Mouse (Mus musculus) heart, postnatal 0 days (tissue): Measurements from ENCODE around the gene Ctss. TPM values are rescaled to one million over a fixed set of nuclear protein-coding genes. Genes with fewer than 3 reads are reported as not detected.
"Not testable (repeated sequence)": the region's sequence is repeated elsewhere in the genome, so short reads cannot be mapped to it uniquely, and the experiment has no call there.

ENCODE experiments used
- ATAC-seq: fragments of 200-750 bp; cut with Nextera tagmentation; 2 replicates; pipeline ENCODE4 v1.8.0; 2017; ENCODE audit warnings: low read depth, moderate number of reproducible peaks, moderate library complexity; ENCODE audit not compliant: insufficient read depth
- DNase-seq: peaks from one replicate; pipeline ENCODE4 v3.0.0-alpha.2; 2016; ENCODE audit warnings: low spot score
- H3K27ac ChIP-seq: fragments of 300-500 bp; sonication (generic); 2 replicates; pipeline ENCODE4 v1.5.1; 2014; ENCODE audit warnings: low read depth, mild to moderate bottlenecking
- H3K27me3 ChIP-seq: fragments of 300-500 bp; sonication (generic); 2 replicates; pipeline ENCODE4 v1.6.1; 2014; ENCODE audit warnings: low read length, mixed read lengths; ENCODE audit not compliant: control insufficient read depth, insufficient read depth
- H3K36me3 ChIP-seq: fragments of 300-500 bp; sonication (generic); replicated peaks from 2 replicates; pipeline ENCODE4 v1.6.1; 2014; ENCODE audit warnings: low read length, mixed read lengths; ENCODE audit not compliant: control insufficient read depth, insufficient read depth
- H3K4me1 ChIP-seq: fragments of 300-500 bp; sonication (generic); 2 replicates; pipeline ENCODE4 v1.6.1; 2014; ENCODE audit warnings: antibody characterized with exemption; ENCODE audit not compliant: control insufficient read depth, insufficient read depth
- H3K4me2 ChIP-seq: fragments of 300-500 bp; sonication (generic); 2 replicates; pipeline ENCODE4 v1.6.1; 2014; ENCODE audit warnings: low read depth, mild to moderate bottlenecking, low read length, moderate library complexity
- H3K4me3 ChIP-seq: fragments of 300-500 bp; sonication (generic); 2 replicates; pipeline ENCODE4 v1.5.1; 2014; ENCODE audit warnings: low read depth, low read length
- H3K9ac ChIP-seq: fragments of 300-500 bp; sonication (generic); replicated peaks from 2 replicates; pipeline ENCODE4 v1.6.1; 2014; ENCODE audit warnings: low read depth, low read length, mixed read lengths
- H3K9me3 ChIP-seq: fragments of 300-500 bp; sonication (generic); replicated peaks from 2 replicates; pipeline ENCODE4 v1.6.1; 2016; ENCODE audit warnings: low read length; ENCODE audit not compliant: control insufficient read depth
- CTCF ChIP-seq: IDR thresholded peaks from 2 replicates; pipeline ENCODE4 v1.5.1; 2016; ENCODE audit warnings: antibody characterized with exemption, control low read depth, low read depth
- EP300 ChIP-seq: IDR thresholded peaks from 2 replicates; pipeline ENCODE4 v1.6.1; 2016; ENCODE audit warnings: antibody characterized with exemption, low read depth
- WGBS: fragments of 180-500 bp; shearing (Covaris S2); extraction: QIAGEN DNeasy Blood & Tissue Kit; methylation state at CpG from one replicate; pipeline ENCODE4 v1.1.7; 2014; 5-methylcytosine and 5-hydroxymethylcytosine counted together
- polyA plus RNA-seq: library from polyadenylated mRNA; unstranded; fragments of >200 nt; fragmentation: Nextera tagmentation; extraction: Ambion mirVana; gene quantifications from 2 replicates; pipeline ENCODE4 v1.2.1, GENCODE M21; 2015
- total RNA-seq: library from RNA; depleted of rRNA; stranded (reverse); fragments of >200 nt; gene quantifications from 2 replicates; pipeline ENCODE4 v1.2.3, GENCODE M21; 2014; ENCODE audit warnings: low replicate concordance

The Ctss gene
- total and polyA plus RNA-seq, 2 experiments from 2014 or later, result 6.4 to 17.0 TPM

DNA sequence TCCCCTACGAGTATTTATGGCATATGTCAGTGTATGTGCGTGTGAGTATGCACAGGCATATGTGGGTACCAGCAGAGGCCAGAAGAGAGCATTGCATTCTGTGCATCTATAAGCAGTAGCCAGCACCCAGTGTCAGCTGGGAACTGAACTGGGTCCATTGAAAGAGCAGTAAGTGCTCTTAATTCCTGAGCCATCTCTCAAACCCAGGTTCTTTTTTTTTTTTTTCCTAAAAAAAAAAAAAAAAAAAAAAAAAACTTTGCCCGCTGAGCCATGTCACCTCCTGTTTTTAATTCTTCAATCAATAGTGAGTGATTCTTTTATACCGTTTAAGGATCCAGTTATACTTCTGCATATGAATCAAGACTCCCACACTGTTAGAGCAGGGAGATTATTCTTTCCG, 6.8 kb downstream of the Ctss start:
- Histone ChIP-seq H3K9me3 (no peaks in the 10 kb centered on the region), H3K36me3 (no peaks in the 10 kb centered on the region), H3K4me1 (no peaks in the 10 kb centered on the region), H3K9ac (no peak overlapping the region), H3K4me2 (no peak overlapping the region), H3K27ac (no peak overlapping the region), H3K27me3 (no peaks in the 10 kb centered on the region), H3K4me3 (no peak overlapping the region)
- no peak for ATAC-seq
- 85% methylated on average over 5 of the region's 5 CpGs for WGBS
- DNase-seq, result no peak
- TF ChIP-seq CTCF, result no peak
- TF ChIP-seq EP300, result no peak

DNA sequence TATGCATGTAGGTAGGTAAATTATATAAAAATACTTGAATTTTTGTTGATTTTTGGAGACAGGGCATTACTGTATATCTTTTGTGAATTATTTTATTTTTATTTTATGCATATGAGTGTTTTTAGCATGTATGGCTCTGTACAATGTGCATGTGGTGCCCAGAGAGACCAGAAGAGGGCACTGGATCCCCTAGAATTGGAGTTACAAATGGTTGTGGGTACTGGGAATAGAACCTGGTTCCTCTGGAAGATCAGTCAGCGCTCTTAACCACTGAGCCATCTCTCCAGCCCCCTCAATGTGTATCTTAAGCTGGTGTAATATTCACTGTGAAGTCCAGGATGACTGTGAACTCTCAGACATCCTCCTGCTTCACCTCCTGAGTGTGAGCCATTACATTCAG, 8.3 kb downstream of the Ctss start:
- DNase-seq, result no peak
- no peak overlapping the region for H3K27ac ChIP-seq

DNA sequence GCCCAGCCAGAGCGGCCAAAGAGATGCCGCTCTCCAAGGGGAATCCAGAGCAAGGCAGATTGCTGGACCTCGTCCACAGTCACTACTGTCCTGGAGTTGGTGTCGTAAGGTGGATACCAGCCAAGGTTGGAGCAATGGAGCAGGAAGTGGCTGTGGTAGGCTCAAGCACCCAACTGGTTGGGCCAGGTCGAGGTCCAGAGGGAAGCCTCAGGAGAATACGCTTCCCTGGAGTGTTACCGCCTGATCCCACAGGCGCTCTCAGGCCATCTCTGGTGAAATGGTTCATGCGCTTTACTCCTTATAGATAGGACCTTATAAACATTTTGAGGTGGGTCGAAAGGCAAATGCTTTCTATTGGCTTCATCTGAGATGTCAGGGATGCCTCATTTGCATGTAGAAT, 12.3 kb downstream of the Ctss start:
- Histone ChIP-seq H3K36me3 (no peaks in the 10 kb centered on the region), H3K4me1 (no peaks in the 10 kb centered on the region), H3K4me3 (no peak overlapping the region), H3K4me2 (no peak overlapping the region), H3K27me3 (no peaks in the 10 kb centered on the region), H3K9me3 (no peaks in the 10 kb centered on the region), H3K9ac (no peak overlapping the region), H3K27ac (no peak overlapping the region)
- WGBS, result 81% methylated on average over 10 of the region's 10 CpGs
- DNase-seq, result no peak
- TF ChIP-seq EP300 (no peak), CTCF (no peak)
- ATAC-seq, result no peak

More for the DNA sequence above, 8.3 kb downstream of the Ctss start:
- H3K4me2 ChIP-seq, result no peak overlapping the region
- H3K4me1 ChIP-seq, result no peaks in the 10 kb centered on the region
- TF ChIP-seq CTCF (no peak), EP300 (no peak)
- 74% methylated on average over 1 of the region's 1 CpGs for WGBS
- no peak overlapping the region for H3K9ac ChIP-seq
- H3K36me3 ChIP-seq, result no peaks in the 10 kb centered on the region
- no peaks in the 10 kb centered on the region for H3K9me3 ChIP-seq
- no peak overlapping the region for H3K4me3 ChIP-seq
- ATAC-seq, result no peak
- no peaks in the 10 kb centered on the region for H3K27me3 ChIP-seq

DNA sequence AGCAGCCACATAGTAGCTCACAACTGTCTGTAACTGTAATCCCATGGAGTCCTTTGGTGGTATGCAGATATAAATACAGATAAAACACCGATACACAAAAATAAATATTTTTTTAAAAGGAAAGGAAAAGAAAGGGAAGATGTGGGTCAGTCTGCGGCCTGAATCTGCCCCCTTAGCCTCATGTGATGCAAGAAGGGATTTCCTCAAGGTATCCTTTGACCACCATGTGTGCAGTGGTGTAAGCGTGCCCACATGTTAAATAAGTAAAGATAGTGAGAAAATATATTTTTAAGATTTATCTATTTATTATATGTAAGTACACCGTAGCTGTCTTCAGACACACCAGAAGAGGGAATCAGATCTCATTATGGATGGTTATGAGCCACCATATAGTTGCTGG, 13.3 kb downstream of the Ctss start:
- no peaks in the 10 kb centered on the region for H3K9me3 ChIP-seq
- no peak overlapping the region for H3K27ac ChIP-seq
- H3K27me3 ChIP-seq, result no peaks in the 10 kb centered on the region
- no peaks in the 10 kb centered on the region for H3K4me1 ChIP-seq
- no peaks in the 10 kb centered on the region for H3K36me3 ChIP-seq
- ATAC-seq (no peak), DNase-seq (no peak)
- no peak overlapping the region for H3K9ac ChIP-seq
- H3K4me2 ChIP-seq, result no peak overlapping the region
- TF ChIP-seq EP300 (no peak), CTCF (no peak)
- WGBS, result 91% methylated on average over 4 of the region's 4 CpGs
- no peak overlapping the region for H3K4me3 ChIP-seq

DNA sequence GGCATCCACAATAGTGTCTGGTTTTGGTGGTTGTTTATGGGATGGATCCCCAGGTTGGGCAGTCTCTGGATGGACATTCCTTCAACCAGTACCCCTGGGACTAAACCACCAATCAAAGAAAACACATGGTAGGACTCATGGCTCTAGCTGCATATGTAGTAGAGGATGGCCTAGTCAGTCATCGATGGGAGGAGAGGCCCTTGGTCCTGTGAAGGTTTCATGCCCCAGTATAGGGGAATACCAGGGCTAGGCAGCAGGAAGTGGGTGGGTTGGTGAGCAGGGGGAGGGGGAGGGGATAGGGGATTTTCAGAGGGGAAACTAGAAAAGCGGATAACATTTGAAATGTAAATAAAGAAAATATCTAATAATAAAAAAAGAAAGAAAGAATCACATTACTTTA, 14.6 kb downstream of the Ctss start:
- H3K4me2 ChIP-seq, DNase-seq, H3K27ac ChIP-seq, H3K4me1 ChIP-seq, H3K4me3 ChIP-seq, H3K36me3 ChIP-seq, ATAC-seq, H3K9ac ChIP-seq, H3K27me3 ChIP-seq, H3K9me3 ChIP-seq: not testable (repeated sequence)
- 62% methylated on average over 2 of the region's 2 CpGs for WGBS

DNA sequence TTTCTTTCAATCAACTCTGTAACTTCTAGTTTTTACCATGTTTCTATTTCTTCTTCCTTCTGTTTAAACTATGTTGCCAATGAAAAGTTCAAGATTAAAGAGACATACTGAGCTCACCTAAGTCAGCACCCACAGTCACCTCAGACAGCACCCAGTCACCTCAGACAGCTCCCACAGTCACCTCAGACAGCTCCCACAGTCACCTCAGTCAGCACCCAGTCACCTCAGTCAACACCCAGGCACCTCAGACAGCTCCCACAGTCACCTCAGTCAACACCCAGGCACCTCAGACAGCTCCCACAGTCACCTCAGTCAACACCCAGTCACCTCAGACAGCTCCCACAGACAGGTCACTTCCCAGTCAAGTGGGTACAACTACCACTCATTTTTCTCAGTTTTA, 15.6 kb downstream of the Ctss start:
- Histone ChIP-seq H3K27me3 (no peaks in the 10 kb centered on the region), H3K9ac (no peak overlapping the region), H3K4me2 (no peak overlapping the region), H3K4me1 (no peaks in the 10 kb centered on the region), H3K4me3 (no peak overlapping the region), H3K27ac (no peak overlapping the region), H3K36me3 (no peaks in the 10 kb centered on the region), H3K9me3 (no peaks in the 10 kb centered on the region)
- no peak for TF ChIP-seq EP300
- TF ChIP-seq CTCF, result no peak
- ATAC-seq (no peak), DNase-seq (no peak)
